Mouse (Mus musculus) neural tube, embryonic 15.5 days (tissue): ENCODE measurements at regions not wholly inside any gene's neighbourhood (a gene's known extent, or its start where the extent isn't known, plus 50 kb on each side); places are given as distances from the start of the nearest gene placed in this dataset.

Experiments
- ATAC-seq: fragments of 200-750 bp; cut with Nextera tagmentation; 2 replicates; pipeline ENCODE4 v1.8.0; 2017; ENCODE audit warnings: mild to moderate bottlenecking, moderate TSS enrichment, moderate library complexity; ENCODE audit not compliant: low FRiP score
- H3K27ac ChIP-seq: fragments of 300-500 bp; sonication (generic); replicated peaks from 2 replicates; pipeline ENCODE4 v1.5.1; 2015; ENCODE audit warnings: mild to moderate bottlenecking, inconsistent platforms
- H3K27me3 ChIP-seq: fragments of 300-500 bp; sonication (generic); replicated peaks from 2 replicates; pipeline ENCODE4 v1.6.1; 2015; ENCODE audit warnings: inconsistent platforms
- H3K36me3 ChIP-seq: fragments of 300-500 bp; sonication (generic); 2 replicates; pipeline ENCODE4 v1.6.1; 2015; ENCODE audit warnings: inconsistent platforms
- H3K4me1 ChIP-seq: fragments of 300-500 bp; sonication (generic); 2 replicates; pipeline ENCODE4 v1.6.1; 2015; ENCODE audit warnings: inconsistent platforms
- H3K4me2 ChIP-seq: fragments of 300-500 bp; sonication (generic); 2 replicates; pipeline ENCODE4 v1.6.1; 2015; ENCODE audit warnings: inconsistent platforms, mild to moderate bottlenecking, moderate library complexity
- H3K4me3 ChIP-seq: fragments of 300-500 bp; sonication (generic); replicated peaks from 2 replicates; pipeline ENCODE4 v1.5.1; 2015; ENCODE audit warnings: mild to moderate bottlenecking, inconsistent platforms
- H3K9ac ChIP-seq: fragments of 300-500 bp; sonication (generic); replicated peaks from 2 replicates; pipeline ENCODE4 v1.6.1; 2015; ENCODE audit warnings: mild to moderate bottlenecking, inconsistent platforms
- H3K9me3 ChIP-seq: fragments of 300-500 bp; sonication (generic); replicated peaks from 2 replicates; pipeline ENCODE4 v1.6.1; 2016; ENCODE audit warnings: inconsistent platforms
- WGBS: fragments of 180-500 bp; shearing (Covaris S2); methylation state at CpG from one replicate; pipeline ENCODE4 v1.1.7; 2015; ENCODE audit warnings: mixed read lengths; 5-methylcytosine and 5-hydroxymethylcytosine counted together

DNA sequence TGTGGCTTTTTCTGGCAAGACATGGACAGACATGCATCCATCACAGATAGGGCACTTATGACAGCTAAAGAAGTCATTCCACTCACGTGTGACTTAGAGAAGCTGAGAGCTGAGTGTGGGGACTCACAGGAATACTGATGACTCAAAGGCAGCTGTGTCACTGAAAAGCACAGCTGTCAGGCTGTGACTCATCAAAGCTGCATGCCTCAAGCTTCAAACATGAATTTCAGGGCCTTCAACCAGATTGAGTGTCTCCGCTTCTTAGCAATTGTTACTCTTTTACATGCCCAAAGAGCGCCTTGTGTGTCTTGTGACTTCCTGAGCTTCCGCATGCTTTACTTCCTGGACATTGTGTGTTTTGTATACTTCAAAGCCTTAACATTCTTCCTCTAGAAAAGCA, 276.2 kb upstream of the Chrm3 start:
- H3K4me1 ChIP-seq, result no peaks in the 10 kb centered on the region
- H3K4me3 ChIP-seq, result no peak overlapping the region
- H3K9ac ChIP-seq, result no peak overlapping the region
- no peak for ATAC-seq
- WGBS, result 78% methylated on average over 4 of the region's 4 CpGs
- H3K9me3 ChIP-seq, result no peaks in the 10 kb centered on the region
- no peaks in the 10 kb centered on the region for H3K36me3 ChIP-seq
- H3K27me3 ChIP-seq, result no peaks in the 10 kb centered on the region
- H3K27ac ChIP-seq, result no peak overlapping the region
- no peak overlapping the region for H3K4me2 ChIP-seq

DNA sequence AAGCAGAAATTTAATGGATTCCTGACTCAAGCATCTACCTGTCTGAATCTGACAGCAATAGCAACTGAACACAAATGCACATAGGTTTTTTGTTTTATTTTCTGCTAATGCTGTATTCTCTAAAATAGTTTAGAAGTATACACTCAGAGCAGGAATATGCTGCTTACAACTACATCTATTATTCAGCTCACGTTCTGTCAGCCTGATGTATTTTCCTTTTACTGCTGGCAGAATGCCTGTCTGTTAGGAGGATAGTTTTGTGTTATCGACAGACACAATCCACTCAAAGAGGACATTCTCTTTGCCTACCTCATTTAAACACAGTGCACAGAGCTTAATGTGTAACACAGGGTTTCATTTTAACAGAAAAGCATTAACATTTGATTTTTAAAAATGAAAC, 269.8 kb upstream of the Chrm3 start:
- H3K4me1 ChIP-seq, result no peaks in the 10 kb centered on the region
- H3K36me3 ChIP-seq, result no peaks in the 10 kb centered on the region
- H3K9me3 ChIP-seq, result no peaks in the 10 kb centered on the region
- no peak overlapping the region for H3K4me2 ChIP-seq
- WGBS, result 49% methylated on average over 2 of the region's 2 CpGs
- no peak overlapping the region for H3K4me3 ChIP-seq
- no peak for ATAC-seq
- H3K9ac ChIP-seq, result no peak overlapping the region
- no peaks in the 10 kb centered on the region for H3K27me3 ChIP-seq
- H3K27ac ChIP-seq, result no peak overlapping the region

DNA sequence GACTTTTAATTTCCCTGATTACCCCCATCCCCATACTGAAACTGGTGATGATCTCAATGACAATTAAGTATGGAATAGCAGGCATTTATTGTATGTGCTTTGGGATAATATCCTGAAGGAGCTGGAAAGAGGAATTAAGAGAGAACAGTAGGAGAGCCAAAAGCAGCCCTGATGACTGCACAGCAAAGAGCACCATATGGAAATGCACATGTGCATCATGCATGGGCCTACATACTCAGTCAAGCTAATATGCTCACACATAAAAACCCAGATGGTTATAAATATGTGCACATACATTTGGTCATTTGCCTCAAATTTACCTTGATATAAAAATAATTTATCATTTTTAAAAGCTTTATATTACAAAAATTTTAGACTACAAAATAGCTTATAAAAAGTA, 259.0 kb upstream of the Chrm3 start:
- no peak for ATAC-seq
- Histone ChIP-seq H3K4me1 (no peaks in the 10 kb centered on the region), H3K4me2 (no peak overlapping the region), H3K27ac (no peak overlapping the region), H3K9ac (no peak overlapping the region), H3K36me3 (no peaks in the 10 kb centered on the region), H3K4me3 (no peak overlapping the region), H3K27me3 (no peaks in the 10 kb centered on the region), H3K9me3 (no peaks in the 10 kb centered on the region)

DNA sequence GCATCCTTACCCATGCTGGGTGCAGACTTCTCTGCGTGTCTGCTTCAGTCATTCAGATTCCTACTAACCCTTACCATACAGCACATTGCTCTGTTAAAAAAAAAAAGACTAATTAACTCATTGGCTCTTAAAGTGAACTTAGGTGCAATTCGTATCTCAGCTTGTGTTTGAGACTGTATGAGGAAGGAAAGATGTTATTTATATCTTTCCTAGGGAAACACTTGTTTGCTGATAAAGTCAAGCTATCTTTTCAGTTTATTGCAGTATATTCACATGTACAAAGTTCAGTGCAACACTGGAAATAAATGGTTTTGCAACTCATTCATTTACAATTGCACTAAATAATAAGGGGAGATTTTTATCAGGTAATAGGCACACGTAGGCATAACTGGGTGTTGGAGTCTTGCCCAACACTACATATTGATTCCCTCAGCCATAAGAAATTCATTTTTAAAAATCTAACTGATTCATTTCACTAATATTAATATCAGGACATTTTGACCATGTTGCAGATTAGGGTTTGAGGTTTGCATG, 257.8 kb upstream of the Chrm3 start:
- 85% methylated on average over 3 of the region's 3 CpGs for WGBS
- H3K4me1 ChIP-seq, result no peaks in the 10 kb centered on the region

DNA sequence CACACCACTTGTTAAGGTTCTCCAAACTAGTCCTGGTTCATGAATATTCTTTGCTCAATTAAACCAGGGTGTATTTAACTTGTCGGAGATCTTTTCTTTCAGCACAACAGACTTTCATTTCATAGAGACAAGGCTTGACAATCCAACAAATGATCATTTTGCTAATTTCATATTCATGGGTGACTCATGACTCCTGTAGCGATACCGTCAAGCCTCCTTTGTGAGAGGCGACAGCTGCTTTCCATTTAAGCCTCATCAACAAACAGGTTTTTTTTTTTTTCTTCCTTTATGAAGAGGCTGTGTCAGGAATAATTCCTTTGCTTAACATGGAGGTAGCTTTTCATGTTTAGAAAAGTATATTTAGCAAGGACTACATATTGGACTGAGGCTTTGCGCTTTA, 214.3 kb upstream of the Chrm3 start:
- no peak for ATAC-seq
- no peak overlapping the region for H3K27ac ChIP-seq
- no peak overlapping the region for H3K4me2 ChIP-seq
- no peaks in the 10 kb centered on the region for H3K36me3 ChIP-seq
- no peaks in the 10 kb centered on the region for H3K4me1 ChIP-seq
- H3K9me3 ChIP-seq, result no peaks in the 10 kb centered on the region
- H3K9ac ChIP-seq, result no peak overlapping the region
- no peak overlapping the region for H3K4me3 ChIP-seq
- WGBS, result 84% methylated on average over 5 of the region's 5 CpGs
- no peaks in the 10 kb centered on the region for H3K27me3 ChIP-seq

More for the DNA sequence above, 257.8 kb upstream of the Chrm3 start:
- Histone ChIP-seq H3K27me3 (no peaks in the 10 kb centered on the region), H3K27ac (no peak overlapping the region), H3K4me3 (no peak overlapping the region), H3K9me3 (no peaks in the 10 kb centered on the region), H3K4me2 (no peak overlapping the region), H3K9ac (no peak overlapping the region), H3K36me3 (no peaks in the 10 kb centered on the region)
- no peak for ATAC-seq

DNA sequence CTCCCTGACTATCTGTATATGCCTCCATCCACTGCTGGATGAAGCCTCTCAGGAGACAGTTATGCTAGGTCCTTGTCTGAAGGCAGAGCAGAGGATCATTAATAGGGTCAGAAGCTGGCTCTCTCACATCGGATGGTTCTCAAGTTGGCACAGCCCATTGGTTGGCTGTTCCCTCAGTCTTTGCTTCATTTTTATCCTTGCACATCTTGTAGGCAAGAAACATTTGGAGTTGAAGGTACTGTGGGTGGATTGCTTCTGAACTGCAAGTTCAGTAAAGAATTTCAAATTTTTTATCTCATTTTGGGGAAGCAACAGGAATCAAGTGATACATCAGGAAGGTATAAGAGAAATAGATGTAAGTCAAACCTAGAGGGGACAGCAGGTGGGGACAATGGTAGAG, 206.2 kb upstream of the Chrm3 start:
- no peak for ATAC-seq

DNA sequence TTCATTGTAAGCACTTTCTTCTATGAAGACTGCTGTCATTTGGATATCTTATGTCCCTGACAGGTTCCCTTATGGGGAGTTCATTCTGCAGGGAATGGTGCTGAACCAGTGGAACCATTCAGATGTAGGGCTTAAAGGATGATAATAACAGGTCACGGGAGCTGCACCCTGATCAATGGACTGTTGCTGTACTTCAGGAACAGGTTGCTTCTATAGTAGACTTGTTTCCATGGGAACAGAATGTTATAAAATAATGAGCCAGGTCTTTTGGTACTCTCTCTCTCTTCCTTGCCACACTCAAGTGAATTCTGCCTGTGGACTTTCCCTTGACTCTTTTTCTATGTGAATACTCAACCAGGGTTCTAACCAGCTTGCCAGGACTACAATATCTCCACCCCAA, 196.9 kb upstream of the Chrm3 start:
- no peak for ATAC-seq
- Histone ChIP-seq H3K4me3 (no peak overlapping the region), H3K9ac (no peak overlapping the region), H3K9me3 (no peaks in the 10 kb centered on the region), H3K27me3 (no peaks in the 10 kb centered on the region), H3K4me2 (no peak overlapping the region), H3K4me1 (no peaks in the 10 kb centered on the region), H3K36me3 (no peaks in the 10 kb centered on the region), H3K27ac (no peak overlapping the region)
- 77% methylated on average over 1 of the region's 1 CpGs for WGBS

More for the DNA sequence above, 206.2 kb upstream of the Chrm3 start:
- Histone ChIP-seq H3K27me3 (no peaks in the 10 kb centered on the region), H3K4me1 (no peaks in the 10 kb centered on the region), H3K4me2 (no peak overlapping the region), H3K36me3 (no peaks in the 10 kb centered on the region), H3K9ac (no peak overlapping the region), H3K27ac (no peak overlapping the region), H3K9me3 (no peaks in the 10 kb centered on the region), H3K4me3 (no peak overlapping the region)
- WGBS, result 97% methylated on average over 1 of the region's 1 CpGs

DNA sequence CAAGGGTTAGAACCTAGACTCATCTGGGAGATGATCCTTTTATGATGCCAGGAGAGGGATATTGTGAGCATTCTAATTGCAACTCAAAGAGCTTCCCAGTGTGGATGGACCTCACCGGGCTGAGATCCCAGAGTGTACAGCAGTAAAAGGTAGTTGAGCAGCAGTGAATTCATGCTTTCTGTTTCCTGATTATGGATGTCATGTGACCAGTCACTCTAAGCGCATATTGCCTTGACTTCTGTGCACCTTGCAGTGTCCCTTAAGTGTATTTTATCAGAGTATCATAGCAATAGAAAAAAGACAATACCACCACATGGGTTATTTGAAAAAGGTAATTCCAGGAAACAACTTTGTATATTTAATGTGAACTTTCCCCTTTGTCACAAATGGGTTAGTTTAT, 193.9 kb upstream of the Chrm3 start:
- ATAC-seq, result no peak
- H3K27ac ChIP-seq, result no peak overlapping the region
- H3K36me3 ChIP-seq, result no peaks in the 10 kb centered on the region
- no peak overlapping the region for H3K4me3 ChIP-seq
- no peak overlapping the region for H3K4me2 ChIP-seq
- H3K9ac ChIP-seq, result no peak overlapping the region
- H3K4me1 ChIP-seq, result no peaks in the 10 kb centered on the region
- H3K27me3 ChIP-seq, result no peaks in the 10 kb centered on the region
- 83% methylated on average over 2 of the region's 2 CpGs for WGBS
- H3K9me3 ChIP-seq, result no peaks in the 10 kb centered on the region

DNA sequence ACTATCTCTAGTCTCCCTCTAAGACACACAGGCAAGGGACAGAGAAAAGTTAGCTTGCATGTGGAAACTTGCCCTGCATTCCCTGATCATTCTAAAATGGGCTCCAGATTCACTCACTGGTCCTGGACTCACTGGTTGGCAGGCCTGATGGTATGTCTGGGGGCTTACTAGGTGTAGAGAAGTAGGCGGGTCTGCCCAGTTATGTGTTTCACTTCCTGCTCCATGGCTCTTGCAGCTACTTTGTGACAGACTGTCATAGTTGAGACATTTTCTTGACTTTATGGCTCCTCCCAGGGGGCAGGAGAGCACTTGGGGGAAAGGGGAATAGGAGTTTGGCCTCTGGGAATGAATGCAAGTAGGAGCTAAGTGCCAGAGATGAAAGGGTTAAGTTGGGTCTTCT, 182.1 kb upstream of the Chrm3 start:
- Histone ChIP-seq H3K36me3 (no peaks in the 10 kb centered on the region), H3K27ac (no peak overlapping the region), H3K4me1 (no peaks in the 10 kb centered on the region), H3K4me3 (no peak overlapping the region), H3K27me3 (no peaks in the 10 kb centered on the region), H3K4me2 (no peak overlapping the region), H3K9ac (no peak overlapping the region), H3K9me3 (no peaks in the 10 kb centered on the region)
- WGBS, result 87% methylated on average over 1 of the region's 1 CpGs
- ATAC-seq, result no peak

DNA sequence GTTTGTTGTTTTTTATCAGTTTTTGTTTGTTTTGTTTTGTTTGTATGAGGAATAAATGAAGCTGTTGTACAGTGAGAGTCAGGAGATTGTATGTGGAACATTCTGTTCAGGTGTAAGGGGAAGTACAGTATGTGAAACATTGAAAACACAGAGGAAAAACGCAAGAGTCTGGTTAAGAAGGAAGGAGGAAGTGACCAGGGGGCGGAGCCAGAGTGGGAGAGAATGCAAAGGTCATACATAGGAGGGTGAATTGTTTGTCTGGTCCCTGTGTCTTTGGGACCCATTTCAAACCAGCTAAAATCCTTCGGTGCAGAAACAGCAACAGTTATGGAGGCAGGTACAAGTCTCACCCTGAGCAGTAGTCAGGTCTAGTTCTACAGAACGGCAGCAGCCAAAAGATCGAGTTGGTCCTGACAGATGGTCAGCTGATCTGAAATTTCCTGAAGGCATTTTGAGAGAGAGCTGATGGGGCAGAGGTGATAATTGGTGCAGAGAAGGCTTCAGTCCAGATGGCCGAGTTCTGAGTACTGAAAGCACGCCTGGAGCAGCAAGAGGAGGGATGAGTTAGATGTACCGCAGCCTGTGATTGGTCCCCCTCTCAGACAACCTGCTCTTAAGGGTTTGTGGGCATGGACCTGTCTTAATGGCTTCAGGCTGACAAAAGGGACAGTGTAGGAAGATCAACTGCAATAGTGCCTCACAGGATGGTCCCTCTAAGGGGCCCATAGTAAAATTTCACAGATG, 179.7 kb upstream of the Chrm3 start:
- Histone ChIP-seq H3K9me3 (no peaks in the 10 kb centered on the region), H3K4me1 (no peaks in the 10 kb centered on the region), H3K4me3 (no peak overlapping the region), H3K36me3 (no peaks in the 10 kb centered on the region), H3K9ac (no peak overlapping the region), H3K27ac (no peak overlapping the region), H3K4me2 (no peak overlapping the region), H3K27me3 (no peaks in the 10 kb centered on the region)
- ATAC-seq, result no peak
- 81% methylated on average over 8 of the region's 8 CpGs for WGBS

DNA sequence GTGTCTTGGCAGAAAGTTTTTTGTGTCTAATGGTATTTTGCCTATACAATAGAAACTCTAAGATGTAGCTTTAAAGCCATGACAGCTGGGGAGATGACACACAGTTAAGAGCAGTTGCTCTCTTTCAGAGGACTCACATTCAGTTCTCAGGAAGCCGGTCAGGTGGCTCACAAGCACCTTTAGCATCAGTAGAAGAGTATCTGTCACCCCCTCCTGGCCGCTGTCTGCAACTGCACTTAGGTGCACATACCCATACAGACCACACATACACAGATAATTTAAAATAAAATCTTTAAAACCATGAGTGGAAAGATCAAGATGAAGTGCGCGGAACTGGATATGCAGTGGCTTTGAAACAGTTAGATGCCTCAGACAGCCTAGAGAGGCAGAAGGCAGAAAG, 178.3 kb upstream of the Chrm3 start:
- H3K27me3 ChIP-seq, result no peaks in the 10 kb centered on the region
- H3K9ac ChIP-seq, result no peak overlapping the region
- 73% methylated on average over 4 of the region's 4 CpGs for WGBS
- no peaks in the 10 kb centered on the region for H3K36me3 ChIP-seq
- no peak for ATAC-seq
- no peak overlapping the region for H3K4me3 ChIP-seq
- no peak overlapping the region for H3K27ac ChIP-seq
- H3K4me1 ChIP-seq, result no peaks in the 10 kb centered on the region
- no peaks in the 10 kb centered on the region for H3K9me3 ChIP-seq
- no peak overlapping the region for H3K4me2 ChIP-seq

DNA sequence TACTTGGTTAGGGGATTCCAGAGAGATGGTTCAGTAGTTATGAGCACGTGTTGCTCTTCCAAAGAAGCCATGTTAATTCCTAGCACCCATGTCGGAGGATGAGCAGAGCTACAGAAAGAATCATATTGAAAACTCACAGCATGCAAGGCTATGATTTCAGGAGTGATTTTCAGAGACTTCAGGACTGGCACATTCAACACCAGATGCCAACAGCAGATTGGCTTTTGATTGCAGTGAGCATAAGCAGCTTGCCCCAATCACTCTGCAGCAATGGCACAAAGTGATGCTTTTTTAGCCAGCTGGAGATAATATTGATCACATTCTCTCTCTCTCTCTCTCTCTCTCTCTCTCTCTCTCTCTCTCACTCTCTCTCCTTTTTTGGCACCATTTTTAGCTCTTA, 166.6 kb upstream of the Chrm3 start:
- Histone ChIP-seq H3K9me3 (no peaks in the 10 kb centered on the region), H3K27ac (no peak overlapping the region), H3K4me1 (no peaks in the 10 kb centered on the region), H3K4me3 (no peak overlapping the region), H3K4me2 (no peak overlapping the region), H3K36me3 (no peaks in the 10 kb centered on the region), H3K9ac (no peak overlapping the region), H3K27me3 (no peaks in the 10 kb centered on the region)
- ATAC-seq, result peak; percentile 38; the same call in 1 of the 2 replicates
- 84% methylated on average over 2 of the region's 2 CpGs for WGBS
